7 mouse cellular contexts compared by ENCODE assay signal in genomic region chr1:160792686-160793355, GRCm38 (mm10). TPM values are rescaled to one million over a fixed set of nuclear protein-coding genes. Genes with fewer than 3 reads are reported as not detected.
DNase-seq lines count a peak whose midpoint lies in the region; ATAC-seq lines count a peak whose summit lies in the region.

Gene Rabgap1l, minus strand, starts transcription at chr1:160793211.

- H3K9ac ChIP-seq in limb, embryonic 11.5 days (ENCODE audit: low read length), result peak within 1 kb of the TSS; percentile 81
- peak within 1 kb of the TSS; percentile 79 for H3K9ac ChIP-seq in midbrain, embryonic 14.5 days (replicated peaks; ENCODE audit: low read length)

- no peaks in the 10 kb centered on the region for H3K36me3 ChIP-seq in embryonic facial prominence, embryonic 10.5 days (replicated peaks)
- H3K36me3 ChIP-seq in limb, embryonic 11.5 days (ENCODE audit: control insufficient read depth, insufficient read depth, low read length), result no peaks in the 10 kb centered on the region
- H3K36me3 ChIP-seq in midbrain, embryonic 14.5 days (ENCODE audit: control insufficient read depth, insufficient read depth, low read length), result no peaks in the 10 kb centered on the region

- H3K9me3 ChIP-seq in embryonic facial prominence, embryonic 10.5 days, result no peaks in the 10 kb centered on the region
- H3K9me3 ChIP-seq in limb, embryonic 11.5 days (ENCODE audit: control insufficient read depth, low read length), result no peaks in the 10 kb centered on the region
- no peaks in the 10 kb centered on the region for H3K9me3 ChIP-seq in midbrain, embryonic 14.5 days (ENCODE audit: control insufficient read depth, low read length)

- peak within 1 kb of the TSS; percentile 88 for H3K27ac ChIP-seq in embryonic facial prominence, embryonic 10.5 days (replicated peaks)
- peak within 1 kb of the TSS; percentile 53 for H3K27ac ChIP-seq in limb, embryonic 11.5 days (replicated peaks; ENCODE audit: low read depth, low read length)
- H3K27ac ChIP-seq in midbrain, embryonic 14.5 days (replicated peaks; ENCODE audit: low read depth, low read length), result peak within 1 kb of the TSS; percentile 49; the same call in 1 of the 2 replicates

- no peaks in the 10 kb centered on the region; the same call in 1 of the 2 replicates for H3K27me3 ChIP-seq in embryonic facial prominence, embryonic 10.5 days (replicated peaks; ENCODE audit: low read depth, poor library complexity, severe bottlenecking)
- H3K27me3 ChIP-seq in limb, embryonic 11.5 days (ENCODE audit: control insufficient read depth, insufficient read depth, low read length), result no peaks in the 10 kb centered on the region
- no peaks in the 10 kb centered on the region for H3K27me3 ChIP-seq in midbrain, embryonic 14.5 days (ENCODE audit: control insufficient read depth, insufficient read depth, low read length)

- peak; percentile 92 for DNase-seq in adrenal gland, postnatal 10 days
- DNase-seq in embryonic facial prominence, embryonic 10.5 days (ENCODE audit: low spot score), result peak; percentile 94
- DNase-seq in heart, adult 11 months, result peak; percentile 100
- DNase-seq in kidney, adult 18-20 months, result peak; percentile 86
- peak; percentile 91 for DNase-seq in limb, embryonic 11.5 days (ENCODE audit: low spot score)
- peak; percentile 96 for DNase-seq in midbrain, embryonic 14.5 days
- peak; percentile 79 to 82 for DNase-seq in spleen, adult 18-20 months

- H3K4me1 ChIP-seq in embryonic facial prominence, embryonic 10.5 days, result peaks cover 10% of the 10 kb centered on the region
- peaks cover 5% of the 10 kb centered on the region; the same call in 1 of the 2 replicates for H3K4me1 ChIP-seq in limb, embryonic 11.5 days (ENCODE audit: control insufficient read depth, insufficient read depth, low read length)
- peaks cover 7% of the 10 kb centered on the region for H3K4me1 ChIP-seq in midbrain, embryonic 14.5 days (ENCODE audit: control insufficient read depth, insufficient read depth, low read length)

- WGBS in embryonic facial prominence, embryonic 10.5 days, result under 1% methylated on average over 67 of the region's 67 CpGs
- WGBS in limb, embryonic 11.5 days, result under 1% methylated on average over 60 of the region's 67 CpGs
- 1% methylated on average over 64 of the region's 67 CpGs for WGBS in midbrain, embryonic 14.5 days

- H3K4me3 ChIP-seq in embryonic facial prominence, embryonic 10.5 days, result peak within 1 kb of the TSS; percentile 82
- H3K4me3 ChIP-seq in limb, embryonic 11.5 days (ENCODE audit: low read depth, low read length), result peak within 1 kb of the TSS; percentile 78
- H3K4me3 ChIP-seq in midbrain, embryonic 14.5 days (replicated peaks; ENCODE audit: low read depth, low read length), result peak within 1 kb of the TSS; percentile 78

- H3K4me2 ChIP-seq in limb, embryonic 11.5 days (ENCODE audit: low read depth, severe bottlenecking), result peak within 1 kb of the TSS; percentile 91
- peak within 1 kb of the TSS; percentile 98 for H3K4me2 ChIP-seq in midbrain, embryonic 14.5 days (ENCODE audit: low read length)

- ATAC-seq in limb, embryonic 11.5 days (ENCODE audit: insufficient number of reproducible peaks, low FRiP score, low TSS enrichment, low read depth), result peak; percentile 94
- peak; percentile 98 for ATAC-seq in midbrain, embryonic 14.5 days (ENCODE audit: low FRiP score, low TSS enrichment)

RNA-seq across cellular contexts. Expression of gene Rabgap1l, which starts in this region (rescaled TPM):
- 10 to 100 TPM; 31.3 to 34.1 TPM for total RNA-seq in adrenal gland, postnatal 10 days (2021)
- 10.5 and 11.2 TPM in 2 replicates for polyA plus RNA-seq in embryonic facial prominence, embryonic 10.5 days (2016; fragmentation: Nextera tagmentation; extraction: Ambion mirVana)
- polyA plus RNA-seq in limb, embryonic 11.5 days (2014; fragmentation: Nextera tagmentation; extraction: Ambion mirVana), result 14.3 and 14.6 TPM in 2 replicates
- 39.1 and 44.8 TPM in 2 replicates for polyA plus RNA-seq in midbrain, embryonic 14.5 days (2014; fragmentation: Nextera tagmentation; extraction: Ambion mirVana)

Comparison
In these comparisons a context has a peak if more than half of its experiments do, and no peak if none do; other contexts are left out.
1. Peak in every context shown above with its lines: DNase-seq, ATAC-seq, H3K4me3 ChIP-seq and H3K27ac ChIP-seq.